Mouse (Mus musculus) c-Kit-positive CD71-positive TER-119-negative erythroid progenitor cells, embryonic 14.5 days (primary cell): ENCODE data around the gene Eif4a3.
"Not testable (repeated sequence)": the region's sequence is repeated elsewhere in the genome, so short reads cannot be mapped to it uniquely, and the experiment has no call there.

ENCODE experiments used
- DNase-seq: peaks from one replicate; pipeline ENCODE4 v3.0.0-alpha.2; 2013; ENCODE audit warnings: low read depth

Gene Eif4a3

DNA sequence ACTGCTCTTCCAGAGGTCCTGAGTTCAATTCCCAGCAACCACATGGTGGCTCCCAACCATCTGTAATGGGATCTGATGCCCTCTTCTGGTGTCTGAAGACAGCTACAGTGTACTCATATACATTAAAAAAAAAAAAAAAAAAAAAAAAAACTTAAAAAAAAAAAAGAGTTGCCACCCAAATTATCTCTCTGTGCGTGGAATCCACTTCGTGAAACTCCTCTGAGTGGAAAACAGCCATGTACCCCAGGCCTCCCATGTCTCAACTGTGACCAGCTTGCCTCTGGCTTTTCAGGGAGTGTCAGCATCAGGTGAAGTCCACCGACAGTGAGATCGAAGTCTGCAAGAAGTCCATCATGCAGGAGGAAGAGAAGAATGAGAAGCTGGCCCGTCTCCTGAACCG is 54.3 kb downstream of the Eif4a3 start:
- DNase-seq, result not testable (repeated sequence)

DNA sequence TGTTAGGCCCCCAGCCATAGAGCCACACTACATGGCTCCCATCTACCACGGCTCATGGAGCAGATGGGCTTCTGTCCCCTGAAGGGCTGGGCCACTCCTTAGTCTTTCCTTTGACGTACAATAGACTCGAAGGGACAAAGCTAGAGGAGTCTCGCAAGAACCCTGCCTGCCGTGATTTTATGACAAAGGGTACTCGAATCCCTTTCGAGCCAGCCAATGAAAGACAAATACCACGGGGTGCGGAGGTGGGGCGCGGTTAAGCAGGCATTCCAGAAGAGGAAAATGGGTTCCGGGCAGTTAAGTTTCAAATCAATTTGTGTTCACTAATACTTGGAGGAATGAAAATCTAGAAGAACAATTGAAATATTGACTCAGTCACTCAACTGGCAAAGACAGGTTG is 60.4 kb downstream of the Eif4a3 start:
- no peak for DNase-seq
